Mouse (Mus musculus) cerebellum, postnatal 10 days (tissue): ENCODE measurements around the gene Trp53rka.
"Not testable (repeated sequence)": the region's sequence is repeated elsewhere in the genome, so short reads cannot be mapped to it uniquely, and the experiment has no call there.

Experiments used
- DNase-seq, 2 experiments: peaks; one replicate each; pipeline ENCODE4 v3.0.0; 2021; ENCODE audit warnings: mixed read lengths in 2 of 2

Gene Trp53rka

DNA sequence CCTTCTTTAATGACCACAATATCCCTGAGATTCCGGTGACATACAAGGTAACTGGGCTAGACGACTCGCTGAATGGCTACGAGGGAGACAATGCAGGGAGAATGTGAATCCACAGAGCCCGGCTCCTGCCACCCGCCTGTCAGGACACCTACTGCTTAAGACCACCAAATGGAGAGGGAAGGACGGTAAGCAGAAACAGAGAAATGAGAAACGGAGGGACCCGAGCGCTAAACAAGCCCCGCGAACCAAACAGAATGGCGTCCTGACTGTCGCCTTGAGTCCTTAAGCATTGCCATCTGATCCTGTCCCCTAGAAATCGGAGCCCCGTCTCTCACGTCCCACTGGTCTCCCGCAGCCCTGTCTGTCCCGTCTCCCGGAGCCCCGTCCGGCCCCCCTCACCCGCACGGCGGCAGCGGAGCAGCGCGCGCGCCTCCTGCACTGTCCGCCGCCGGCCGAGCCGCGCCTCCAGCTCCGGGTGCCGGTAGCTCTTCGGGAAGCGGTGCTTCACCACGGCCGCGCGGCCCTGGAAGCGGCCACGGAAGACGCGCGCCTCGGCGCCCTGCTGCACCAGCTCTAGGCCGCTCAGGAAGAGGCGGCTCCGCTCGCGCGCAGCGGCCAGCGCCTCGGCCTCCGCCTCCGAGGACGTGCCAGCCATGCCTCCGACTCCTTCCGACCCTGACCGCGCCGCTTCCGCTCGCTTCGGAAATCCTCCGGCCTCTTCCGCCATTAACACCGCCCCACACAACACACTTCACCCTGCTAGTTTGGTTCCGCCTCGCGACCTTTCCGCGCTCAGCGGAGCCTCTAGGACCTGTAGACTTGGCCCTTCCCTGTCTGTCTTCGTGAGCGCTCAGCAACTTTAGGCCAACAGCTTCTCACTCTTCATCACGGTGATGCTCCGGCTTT, at the start of gene Trp53rka:
Gene Trp53rka, minus strand, starts transcription at position 677 of the 906 bp plus-strand sequence.
- DNase-seq, result peak; percentile 87 to 90

DNA sequence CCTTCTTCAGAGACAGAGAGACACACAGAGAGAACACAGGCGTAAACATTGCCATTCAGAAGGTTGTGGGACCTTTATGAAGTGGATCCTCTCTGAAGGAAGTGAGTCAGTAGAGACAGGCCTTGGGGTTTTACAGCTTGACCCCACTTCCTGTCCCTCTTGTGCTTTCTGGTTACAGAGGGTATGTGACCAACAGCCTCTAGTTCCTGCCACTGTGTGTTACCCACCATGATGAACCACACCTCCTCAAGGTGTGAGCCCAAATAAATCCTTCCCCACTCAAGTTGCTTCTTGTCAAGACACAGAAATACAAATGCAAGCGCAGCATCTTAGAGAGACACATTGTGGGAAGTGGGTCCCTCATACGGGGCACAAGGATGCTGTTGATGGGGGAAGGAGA, 47.9 kb upstream of the Trp53rka start:
- DNase-seq, result no peak

DNA sequence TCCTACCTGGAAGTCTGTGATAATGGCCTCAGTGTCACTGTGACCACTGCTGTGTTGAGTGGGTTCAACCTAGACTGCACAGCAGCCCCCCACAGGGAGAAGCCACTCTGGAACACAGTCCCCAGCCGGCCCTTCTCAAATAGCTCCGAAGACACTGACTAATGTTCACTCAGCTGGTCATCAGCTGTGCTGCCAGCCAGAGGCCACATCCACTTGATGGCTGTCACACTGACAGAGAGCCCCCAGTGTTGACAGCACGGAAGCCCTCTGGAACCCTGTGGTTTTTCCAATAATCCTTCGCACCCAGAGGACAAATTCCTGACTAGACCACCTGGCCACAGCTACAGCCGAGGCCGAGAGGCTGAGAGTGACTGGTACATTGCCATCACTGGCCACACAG, 40.7 kb upstream of the Trp53rka start:
- DNase-seq, result no peak

DNA sequence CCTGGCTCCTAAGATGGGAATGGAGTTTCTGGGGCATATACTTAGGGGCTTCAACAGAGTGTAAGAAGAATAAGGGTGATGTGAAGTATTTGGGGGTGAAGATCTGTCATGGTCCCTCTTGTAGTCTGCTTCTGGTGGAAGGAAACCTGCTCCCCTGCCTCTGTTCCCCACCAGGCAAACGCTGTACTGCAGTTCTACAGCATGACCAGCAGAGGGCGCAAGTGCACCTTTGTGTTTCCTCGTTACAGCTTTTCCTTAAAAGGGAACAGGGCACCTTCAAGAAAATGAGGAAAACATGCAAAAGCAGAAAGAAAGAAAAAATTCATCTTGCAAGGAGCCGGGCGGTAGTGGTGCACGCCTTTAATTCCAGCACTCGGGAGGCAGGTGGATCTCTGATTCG, 36.0 kb upstream of the Trp53rka start:
- peak; percentile 81 to 87 for DNase-seq

DNA sequence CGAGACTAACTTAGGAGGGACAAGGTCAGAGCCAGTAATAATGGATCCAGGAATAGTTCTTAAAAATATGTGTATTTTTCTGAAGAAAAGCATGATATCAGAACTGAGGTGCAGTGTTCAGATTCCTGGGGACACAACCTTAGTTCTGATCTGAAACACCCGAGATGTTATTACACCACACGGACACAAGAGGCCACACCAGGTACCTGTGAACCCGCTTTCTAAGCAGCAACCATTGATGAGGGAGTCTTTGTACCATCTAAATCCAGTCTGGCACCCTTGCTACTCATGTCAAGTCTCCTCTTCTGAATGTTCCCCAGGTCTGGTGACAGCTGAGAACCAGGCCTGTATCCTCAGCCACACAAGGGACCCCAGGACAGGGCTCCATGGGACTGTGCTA, 32.5 kb upstream of the Trp53rka start:
- DNase-seq, result peak; percentile 55 to 59

DNA sequence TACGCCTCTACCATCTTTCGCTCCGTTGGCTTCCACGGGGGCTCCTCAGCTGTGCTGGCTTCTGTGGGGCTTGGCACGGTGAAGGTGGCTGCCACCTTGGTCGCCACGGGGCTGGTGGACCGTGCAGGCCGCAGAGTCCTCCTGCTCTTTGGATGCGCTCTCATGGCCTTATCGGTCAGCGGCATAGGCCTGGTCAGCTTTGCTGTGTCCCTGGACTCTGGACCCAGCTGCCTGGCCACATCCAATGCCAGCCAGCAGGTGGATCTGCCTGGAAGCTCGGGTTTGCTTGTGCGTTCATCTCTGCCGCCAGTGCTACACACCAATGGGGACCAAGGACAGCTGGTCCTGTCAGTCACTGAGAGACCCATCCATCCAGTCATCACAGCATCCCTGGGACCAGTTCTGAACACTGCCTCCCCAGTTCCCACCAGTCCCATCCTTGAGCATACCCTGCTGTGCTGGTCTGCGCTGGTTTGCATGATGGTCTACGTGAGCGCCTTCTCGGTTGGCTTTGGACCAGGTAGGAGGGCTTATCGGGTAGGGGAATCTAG, 22.1 kb upstream of the Trp53rka start:
- peak; percentile 26 to 27 for DNase-seq

DNA sequence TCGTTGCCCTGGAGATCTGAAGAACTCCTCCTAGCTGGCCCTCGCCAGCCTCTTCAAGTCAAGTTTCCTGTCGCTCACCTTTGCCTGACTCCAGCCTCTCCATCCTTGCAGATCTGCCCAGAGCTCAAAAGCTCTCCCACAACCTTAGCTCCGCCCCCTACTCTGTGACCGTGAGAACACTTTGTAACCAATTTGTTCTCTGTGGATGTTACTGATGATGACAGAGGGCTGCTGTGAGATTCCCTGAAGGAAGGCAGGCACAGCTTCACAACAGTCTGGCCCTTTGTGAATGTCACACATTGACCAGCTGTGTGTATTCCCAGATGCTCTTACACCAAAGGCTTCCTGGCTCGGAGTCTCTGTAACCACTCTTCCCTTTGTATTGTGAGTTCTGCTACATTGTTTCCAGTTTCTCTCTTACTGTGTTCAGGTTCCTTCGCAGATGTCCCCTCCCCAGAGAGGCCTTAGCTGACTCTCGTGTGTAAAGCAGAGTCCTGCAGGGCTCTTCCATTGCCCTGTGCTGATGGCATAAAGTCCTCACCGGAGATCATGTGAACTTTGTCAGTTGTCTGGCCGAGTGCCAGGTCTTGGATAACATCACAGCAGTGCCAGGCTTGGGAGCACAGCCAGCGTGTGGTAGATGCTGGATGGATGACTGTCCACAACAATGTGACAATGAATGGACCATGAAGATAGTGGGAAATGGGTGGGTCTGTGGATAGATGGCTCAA, 19.9 kb upstream of the Trp53rka start:
- peak; percentile 60 to 66 for DNase-seq

DNA sequence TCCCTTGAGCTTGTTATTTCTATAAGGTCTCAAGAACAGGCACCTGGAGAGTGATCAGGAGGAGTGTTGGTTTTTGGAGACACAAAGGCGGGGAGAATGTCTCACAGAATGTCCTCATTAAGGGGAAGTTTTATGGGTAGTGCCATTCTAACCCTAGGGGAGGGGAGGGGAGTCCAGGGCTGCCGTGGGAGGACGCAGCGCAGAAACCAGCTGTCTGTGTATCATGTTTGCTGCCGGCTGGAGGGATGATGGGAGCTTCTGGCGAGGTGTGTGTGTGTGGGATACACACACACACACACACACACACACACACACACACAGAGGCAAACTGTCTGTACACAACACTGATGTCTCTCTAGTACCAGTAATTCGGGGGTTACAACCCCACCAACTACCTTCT, 19.3 kb upstream of the Trp53rka start:
- no peak for DNase-seq

DNA sequence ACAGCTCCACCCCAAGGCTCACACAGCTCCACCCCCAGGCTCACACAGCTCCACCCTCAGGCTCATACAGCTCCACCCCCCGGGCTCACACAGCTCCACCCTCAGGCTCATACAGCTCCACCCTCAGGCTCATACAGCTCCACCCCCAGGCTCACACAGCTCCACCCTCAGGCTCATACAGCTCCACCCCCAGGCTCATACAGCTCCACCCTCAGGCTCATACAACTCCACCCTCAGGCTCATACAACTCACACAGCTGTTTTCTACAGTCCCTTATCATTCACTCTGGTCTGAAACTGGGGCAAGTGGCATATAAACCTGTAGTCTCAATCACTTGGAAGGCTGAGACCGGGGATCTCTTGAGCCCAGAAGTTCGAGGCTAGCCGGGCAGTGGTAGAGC, 18.4 kb upstream of the Trp53rka start:
- not testable (repeated sequence) for DNase-seq

DNA sequence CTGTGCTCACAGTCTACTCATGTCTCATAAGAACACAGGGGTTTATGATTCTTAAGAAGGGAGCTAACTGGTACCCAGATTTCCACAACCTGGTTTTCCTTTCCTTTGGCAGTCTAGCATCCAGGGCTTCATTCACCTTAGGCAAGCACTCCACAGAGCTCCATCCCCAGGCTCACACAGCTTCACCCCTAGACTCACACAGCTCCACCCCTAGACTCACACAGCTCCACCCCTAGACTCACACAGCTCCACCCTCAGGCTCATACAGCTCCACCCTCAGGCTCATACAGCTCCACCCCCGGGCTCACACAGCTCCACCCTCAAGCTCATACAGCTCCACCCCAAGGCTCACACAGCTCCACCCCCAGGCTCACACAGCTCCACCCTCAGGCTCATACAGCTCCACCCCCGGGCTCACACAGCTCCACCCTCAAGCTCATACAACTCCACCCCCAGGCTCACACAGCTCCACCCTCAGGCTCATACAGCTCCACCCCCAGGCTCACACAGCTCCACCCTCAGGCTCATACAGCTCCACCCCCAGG, 17.9 kb upstream of the Trp53rka start:
- not testable (repeated sequence) for DNase-seq

DNA sequence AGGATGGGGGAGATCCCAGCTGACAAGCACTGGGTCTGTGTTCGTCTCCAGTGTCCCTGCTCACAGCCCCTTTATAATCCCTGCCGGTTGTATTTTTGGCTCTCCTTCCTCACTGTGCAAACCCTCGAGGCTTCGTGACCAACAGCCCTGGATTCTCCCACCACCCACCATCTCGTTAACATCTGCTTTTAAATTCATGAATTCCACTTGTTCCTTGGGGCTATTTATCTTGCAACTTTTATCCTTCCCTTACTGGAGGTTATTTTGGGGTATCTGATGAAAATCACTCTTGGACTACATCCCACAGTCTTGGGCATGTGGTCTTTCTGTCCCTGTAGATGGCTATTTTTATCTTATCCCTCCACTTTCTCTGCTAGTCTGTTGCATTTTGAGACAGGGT, 17.3 kb upstream of the Trp53rka start:
- no peak for DNase-seq

DNA sequence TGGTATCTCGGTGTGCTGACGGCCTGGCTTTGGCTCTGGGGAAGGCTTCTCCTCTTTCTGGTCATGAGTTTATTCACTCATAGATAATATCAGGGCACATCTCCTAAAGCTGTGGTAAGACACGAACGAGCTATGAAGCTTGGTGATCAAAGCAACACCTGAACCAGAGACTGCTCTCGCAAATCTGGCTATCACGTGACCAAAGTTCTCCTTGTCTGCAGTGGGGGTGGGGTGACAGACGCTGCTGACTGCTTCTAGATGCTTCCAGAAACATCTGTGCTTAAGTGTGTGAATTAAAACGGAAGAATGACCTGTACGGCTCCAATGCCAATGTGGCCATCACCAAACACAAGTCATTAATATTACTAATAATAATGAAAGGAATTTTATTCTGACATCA, 16.6 kb upstream of the Trp53rka start:
- no peak for DNase-seq

DNA sequence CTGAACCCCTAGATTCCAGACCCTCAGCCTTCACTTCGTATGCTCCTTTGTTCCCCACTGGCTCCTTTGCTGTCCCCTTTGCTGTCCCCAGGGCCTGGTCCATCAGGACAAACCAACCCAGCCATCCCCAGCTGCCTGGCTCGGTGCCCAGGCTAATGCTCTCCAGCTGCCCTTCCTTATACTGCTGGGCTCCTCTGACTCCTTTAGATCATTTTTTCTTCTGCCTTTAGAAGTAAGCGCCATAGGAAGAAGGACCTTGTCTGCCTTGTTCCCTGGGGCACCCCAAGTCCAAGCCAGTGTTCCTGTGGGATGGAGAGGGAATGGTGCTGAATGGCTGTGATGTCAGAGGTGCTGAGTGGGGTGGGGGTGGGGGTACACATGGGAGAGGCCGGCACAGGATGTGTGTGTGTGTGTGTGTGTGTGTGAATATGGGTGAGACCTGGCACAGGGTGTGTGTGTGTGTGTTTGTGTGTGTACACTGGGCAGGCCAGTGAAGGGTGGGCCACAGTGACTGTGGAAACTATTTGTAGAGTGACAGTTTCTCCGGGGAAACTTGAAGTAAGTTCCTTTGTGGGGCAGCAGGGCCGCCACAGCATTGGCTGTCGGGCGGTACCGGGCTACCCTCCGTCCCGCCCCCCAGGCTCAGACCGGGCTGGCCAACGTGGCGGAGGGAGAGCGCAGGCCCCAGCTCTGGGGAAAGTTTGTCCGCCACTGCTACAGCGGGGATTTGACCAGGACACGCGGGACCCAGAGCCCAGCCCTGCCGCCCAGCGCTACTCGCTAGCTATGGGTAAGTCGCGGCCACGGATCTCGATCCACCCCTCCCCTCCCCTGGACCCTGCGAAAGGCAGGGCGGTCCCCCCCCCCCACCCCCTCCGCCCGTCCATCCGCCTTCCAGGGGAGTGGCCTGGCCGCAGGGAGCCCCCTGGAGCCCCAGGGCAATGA, 10.4 kb upstream of the Trp53rka start, which contains the start of gene Slc2a10:
Gene Slc2a10, plus strand, starts transcription at position 529 of the 945 bp plus-strand sequence.
- peak; percentile 53 to 71 for DNase-seq

DNA sequence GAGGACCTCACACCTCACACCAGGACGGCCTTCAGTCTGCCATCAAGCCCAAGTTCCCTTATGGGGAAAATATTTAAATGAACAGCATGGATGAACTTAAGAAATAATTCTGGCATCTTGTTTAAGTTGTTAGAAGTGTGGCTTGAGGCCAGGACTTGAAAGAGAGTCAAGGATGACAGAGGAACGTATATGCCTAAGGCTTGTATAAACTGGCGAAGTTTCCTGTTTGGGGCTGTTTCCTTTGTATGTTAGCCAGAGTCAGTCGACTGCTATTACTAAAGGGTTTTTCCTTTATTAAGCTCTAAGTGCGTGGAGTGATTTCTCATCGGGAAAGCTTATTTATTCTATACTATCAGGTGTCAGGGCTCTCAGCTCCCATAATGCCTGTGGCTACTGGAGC, 5.7 kb upstream of the Trp53rka start:
- no peak for DNase-seq

DNA sequence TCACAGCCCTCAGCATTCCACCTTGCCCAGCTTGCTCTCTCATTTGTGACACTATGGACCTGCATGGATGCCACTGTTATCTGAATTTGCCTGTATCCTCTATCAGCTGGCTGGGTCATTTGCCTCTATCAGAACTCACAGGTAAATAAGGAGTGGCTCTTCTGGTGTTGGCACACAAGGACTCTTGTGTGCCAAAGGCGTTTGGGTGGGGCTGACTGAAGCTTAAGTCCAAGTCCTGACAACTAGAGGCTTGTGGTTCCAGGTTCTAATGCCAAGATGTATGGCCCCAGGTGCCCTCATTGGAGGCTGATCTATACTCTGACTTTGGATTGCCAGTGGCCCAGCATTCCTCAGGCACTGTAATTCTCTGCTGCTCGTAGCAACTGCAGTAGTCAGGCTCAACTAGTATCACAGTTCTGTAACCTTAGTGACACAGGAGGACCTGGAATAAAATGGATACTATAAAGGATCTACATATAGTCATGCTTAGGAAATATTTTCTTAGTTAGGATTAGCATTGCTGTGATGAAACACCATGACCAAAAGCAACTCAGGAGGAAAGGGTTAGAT, 4.7 kb upstream of the Trp53rka start:
- no peak for DNase-seq

DNA sequence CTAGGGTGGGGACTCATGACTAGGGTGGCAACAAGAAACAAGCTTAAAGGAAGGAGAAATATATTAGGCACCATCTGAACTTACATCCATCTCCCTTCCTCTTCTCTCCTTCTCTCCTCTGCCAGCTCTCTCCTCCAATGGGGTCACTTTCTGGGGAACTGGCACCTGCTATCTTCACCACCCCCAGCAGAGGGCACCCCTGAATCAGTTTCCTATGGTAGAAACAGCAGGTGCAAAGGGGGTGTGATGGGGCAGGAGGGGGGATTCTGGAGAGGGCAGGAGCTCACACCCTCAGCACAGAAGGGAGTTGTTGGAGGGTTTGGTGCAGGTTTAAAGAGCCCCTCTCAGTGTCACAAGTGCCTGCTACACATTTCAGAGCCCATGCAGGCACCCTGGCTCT, 3.1 kb upstream of the Trp53rka start:
- peak; percentile 69 for DNase-seq

DNA sequence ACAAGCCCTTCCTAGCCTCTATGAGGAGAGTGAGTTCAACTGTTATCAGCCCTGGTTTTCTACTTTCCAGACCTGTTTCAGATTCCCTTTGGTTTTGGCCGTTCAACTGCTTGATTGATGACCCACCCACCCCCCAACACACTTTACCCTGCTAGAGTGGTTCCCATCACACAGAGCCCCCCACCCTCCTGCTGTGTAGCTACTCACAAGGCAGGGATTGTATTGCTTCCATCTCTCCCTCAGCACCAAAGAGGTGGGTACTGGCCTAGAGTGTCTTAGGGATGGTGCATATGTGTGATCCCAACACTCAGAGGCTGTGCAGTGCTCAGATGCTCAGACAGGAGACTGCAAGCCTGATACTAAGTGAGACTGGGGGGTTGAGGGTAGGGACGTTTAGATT, 1.4 kb upstream of the Trp53rka start:
- DNase-seq, result peak in 1 of 2 experiments; percentile 23

DNA sequence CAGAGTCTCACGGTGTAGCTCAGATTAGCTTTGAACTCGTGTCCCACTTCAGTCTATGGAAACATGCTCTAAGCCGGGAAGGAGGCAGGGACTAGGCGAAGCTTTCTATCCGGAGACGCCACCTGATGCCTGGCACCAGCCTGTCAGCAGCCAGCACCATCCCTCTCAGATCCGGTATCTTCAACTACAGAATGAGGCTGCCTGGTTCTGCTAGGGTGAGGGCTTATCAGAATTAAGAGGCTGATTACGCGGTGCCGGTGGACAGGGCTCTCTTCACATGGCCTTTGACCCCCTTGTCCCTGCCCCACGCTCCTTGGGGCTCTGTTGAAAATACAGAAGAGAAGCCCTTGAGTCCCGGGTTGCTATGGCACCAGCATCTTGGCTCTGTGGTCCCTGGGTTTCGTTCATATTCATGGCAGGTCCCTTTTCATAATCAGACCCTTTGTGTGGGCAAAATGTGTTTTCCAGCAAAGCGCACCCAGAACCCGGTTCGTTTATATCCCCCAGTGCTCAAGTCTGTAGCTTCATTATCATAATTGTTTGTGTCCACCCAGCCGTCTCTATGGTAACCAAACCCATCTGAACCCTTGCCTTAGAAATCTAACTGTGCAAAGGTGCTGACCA, 575 bp upstream of the Trp53rka start:
- peak; percentile 39 to 49 for DNase-seq

DNA sequence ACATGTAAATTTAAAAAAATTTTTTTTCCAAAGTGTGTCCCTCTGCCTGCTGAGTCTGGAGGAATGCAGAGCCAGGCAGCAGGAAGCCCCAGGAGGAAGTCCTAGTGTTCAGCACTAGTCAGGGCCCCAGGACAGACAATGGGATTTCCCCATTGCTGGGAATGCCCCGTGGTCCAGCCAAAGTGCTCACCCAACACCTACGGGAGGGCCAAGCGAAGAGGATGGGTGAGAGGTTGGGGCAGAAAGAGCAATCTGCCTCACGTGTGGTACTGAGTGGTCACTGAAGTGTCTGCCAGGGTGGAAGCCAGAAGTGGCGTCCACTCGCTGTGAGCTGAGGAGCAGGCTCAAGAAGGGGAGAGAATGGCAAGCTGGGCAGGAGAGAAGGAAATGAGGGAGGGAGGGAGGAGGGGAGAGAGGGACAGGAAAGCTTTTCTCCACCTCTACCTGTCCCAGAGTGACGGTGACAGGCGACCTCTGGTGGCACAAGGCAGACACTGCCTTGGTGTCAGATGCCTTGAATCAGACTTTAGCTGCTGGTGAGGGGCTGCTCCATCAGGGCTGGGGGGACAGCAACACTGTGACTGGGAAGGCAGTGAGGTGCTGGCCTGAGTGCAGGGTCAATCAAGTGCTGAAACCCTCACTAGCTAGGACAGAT, 6.1 kb downstream of the Trp53rka start:
- DNase-seq, result peak; percentile 84 to 86

DNA sequence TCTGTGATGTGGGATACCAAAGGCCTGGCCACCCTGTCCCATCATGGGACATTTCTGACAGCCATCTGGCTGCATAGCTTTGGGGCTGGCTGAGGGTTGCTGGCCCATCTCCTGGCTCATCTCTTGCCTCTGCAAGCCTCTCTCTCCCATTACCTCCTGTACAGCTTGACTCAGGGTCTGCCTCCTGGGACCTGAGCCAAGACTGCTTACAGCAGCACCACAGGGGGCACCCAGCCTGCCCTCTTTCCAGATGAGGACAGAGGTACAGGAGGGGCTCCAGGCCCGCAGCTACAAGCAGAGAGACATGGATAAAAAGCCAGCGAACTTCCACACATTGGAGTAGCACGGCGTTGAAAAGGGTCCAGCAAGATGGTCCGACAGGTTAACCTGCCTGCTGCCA, 6.7 kb downstream of the Trp53rka start:
- DNase-seq, result peak; percentile 53 to 62

DNA sequence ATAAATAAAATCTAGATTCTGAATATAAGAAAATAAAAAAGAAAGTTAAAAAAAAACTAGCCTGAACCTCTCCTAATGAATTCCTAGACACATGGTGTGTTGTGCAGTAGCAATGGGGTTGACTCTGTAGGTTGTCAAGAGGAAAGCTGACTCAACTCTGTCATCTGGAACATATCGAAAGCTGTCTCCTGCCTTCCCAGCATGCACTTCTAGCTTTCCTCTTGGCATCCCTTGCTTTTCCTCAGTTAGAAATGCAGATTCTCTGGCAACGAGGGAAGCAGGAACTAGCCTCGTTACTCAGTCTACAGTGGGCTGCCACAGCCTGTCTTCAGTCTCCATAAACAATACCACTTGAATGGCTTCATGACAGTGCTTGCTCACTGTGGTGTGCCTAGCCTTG, 7.3 kb downstream of the Trp53rka start:
- no peak for DNase-seq
